Mouse (Mus musculus) kidney, embryonic 16.5 days (tissue): ENCODE results near the gene Tmem100. TPM values are rescaled to one million over a fixed set of nuclear protein-coding genes. Genes with fewer than 3 reads are reported as not detected.

ENCODE experiments used
- ATAC-seq: fragments of 200-750 bp; cut with Nextera tagmentation; 2 replicates; pipeline ENCODE4 v1.8.0; 2017; ENCODE audit warnings: moderate TSS enrichment; ENCODE audit not compliant: low FRiP score, low TSS enrichment
- H3K27ac ChIP-seq: fragments of 300-500 bp; sonication (generic); 2 replicates; pipeline ENCODE4 v1.5.1; 2014; ENCODE audit warnings: low read length
- H3K27me3 ChIP-seq: fragments of 300-500 bp; sonication (generic); 2 replicates; pipeline ENCODE4 v1.6.1; 2014; ENCODE audit warnings: low read length, control low read depth, mixed read lengths; ENCODE audit not compliant: insufficient read depth
- H3K36me3 ChIP-seq: fragments of 300-500 bp; sonication (generic); 2 replicates; pipeline ENCODE4 v1.6.1; 2014; ENCODE audit warnings: low read length, control low read depth, mixed read lengths; ENCODE audit not compliant: insufficient read depth
- H3K4me1 ChIP-seq: fragments of 300-500 bp; sonication (generic); 2 replicates; pipeline ENCODE4 v1.6.1; 2014; ENCODE audit warnings: low read length, control low read depth, mixed read lengths; ENCODE audit not compliant: insufficient read depth
- H3K4me2 ChIP-seq: fragments of 300-500 bp; sonication (generic); replicated peaks from 2 replicates; pipeline ENCODE4 v1.6.1; 2014; ENCODE audit warnings: low read depth, low read length
- H3K4me3 ChIP-seq: fragments of 300-500 bp; sonication (generic); 2 replicates; pipeline ENCODE4 v1.5.1; 2014; ENCODE audit warnings: mild to moderate bottlenecking, low read length
- H3K9ac ChIP-seq: fragments of 300-500 bp; sonication (generic); replicated peaks from 2 replicates; pipeline ENCODE4 v1.6.1; 2014; ENCODE audit warnings: low read length
- H3K9me3 ChIP-seq: fragments of 300-500 bp; sonication (generic); 2 replicates; pipeline ENCODE4 v1.6.1; 2016; ENCODE audit warnings: low read length, control low read depth
- WGBS: fragments of 180-500 bp; shearing (Covaris S2); extraction: QIAGEN DNeasy Blood & Tissue Kit; methylation state at CpG from one replicate; pipeline ENCODE4 v1.1.7; 2014; 5-methylcytosine and 5-hydroxymethylcytosine counted together
- polyA plus RNA-seq: library from polyadenylated mRNA; unstranded; fragments of >200 nt; fragmentation: Nextera tagmentation; extraction: Ambion mirVana; gene quantifications from 2 replicates; pipeline ENCODE4 v1.2.1, GENCODE M21; 2015

Gene Tmem100
- polyA plus RNA-seq, 1 experiment from 2014 or later: 20.8 TPM

DNA sequence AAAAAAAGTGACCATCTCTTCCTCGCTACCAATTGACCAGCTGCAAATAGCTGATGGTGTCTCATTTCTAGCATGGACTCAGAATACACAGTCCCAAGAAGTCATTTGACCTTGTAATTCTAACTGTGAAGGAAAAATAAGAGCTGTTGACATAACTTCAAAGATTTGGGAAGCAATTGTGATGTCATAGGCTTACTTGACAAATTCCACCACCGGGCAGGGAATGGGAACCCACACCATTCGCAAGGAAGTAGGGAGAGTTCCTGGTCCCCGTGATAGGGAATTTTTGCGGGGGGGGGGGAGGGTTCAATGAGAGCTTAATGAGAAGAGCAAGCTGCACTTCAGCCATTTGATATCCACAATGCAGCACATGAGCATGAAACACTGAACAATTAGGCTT is 43.1 kb downstream of the Tmem100 start:
- no peak overlapping the region for H3K9ac ChIP-seq
- H3K9me3 ChIP-seq: no peaks in the 10 kb centered on the region
- no peaks in the 10 kb centered on the region for H3K36me3 ChIP-seq
- no peaks in the 10 kb centered on the region for H3K27me3 ChIP-seq
- no peak overlapping the region for H3K4me2 ChIP-seq
- WGBS: 23% methylated on average over 5 of the region's 5 CpGs
- no peak for ATAC-seq
- no peak overlapping the region for H3K27ac ChIP-seq
- H3K4me3 ChIP-seq: no peak overlapping the region
- H3K4me1 ChIP-seq: no peaks in the 10 kb centered on the region

- Histone ChIP-seq H3K4me1 (no peaks in the 10 kb centered on the region), H3K27ac (no peak overlapping the region), H3K4me3 (no peak overlapping the region), H3K9ac (no peak overlapping the region), H3K36me3 (no peaks in the 10 kb centered on the region), H3K27me3 (no peaks in the 10 kb centered on the region), H3K9me3 (no peaks in the 10 kb centered on the region), H3K4me2 (no peak overlapping the region)
- 88% methylated on average over 3 of the region's 3 CpGs for WGBS
- ATAC-seq: no peak
Observed at GRCm38 (mm10) chr11:90076666-90077065, 46.5 kb downstream of the Tmem100 start.

DNA sequence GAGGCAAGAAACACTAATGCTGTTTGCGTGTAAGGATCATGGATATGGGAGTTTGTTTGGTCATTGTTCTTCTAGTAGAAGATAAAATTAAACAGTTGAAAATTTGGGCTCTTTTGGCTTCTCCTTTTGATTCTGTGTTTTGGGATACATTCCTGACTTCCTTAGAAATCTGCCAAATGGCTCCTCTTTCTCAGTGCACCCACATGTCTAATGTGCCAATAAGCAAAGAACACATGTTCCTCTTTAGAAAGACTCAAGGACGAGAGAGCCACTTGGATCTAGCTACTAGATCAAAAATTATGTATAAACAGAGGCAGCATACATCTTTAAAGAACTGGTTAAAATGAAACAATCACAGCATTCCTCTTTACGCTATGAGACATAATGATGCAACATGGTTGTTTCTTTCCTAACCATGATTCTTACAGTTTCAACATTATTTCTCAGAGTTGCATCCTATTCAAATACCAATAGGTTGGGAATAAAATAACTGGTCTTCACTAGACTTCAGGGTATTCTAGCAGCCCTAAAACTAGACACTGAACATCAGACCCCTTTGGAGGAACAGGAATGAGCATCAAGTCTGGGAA is 50.6 kb downstream of the Tmem100 start:
- Histone ChIP-seq H3K4me1 (no peaks in the 10 kb centered on the region), H3K4me2 (no peak overlapping the region), H3K9me3 (no peaks in the 10 kb centered on the region), H3K9ac (no peak overlapping the region), H3K27me3 (no peaks in the 10 kb centered on the region), H3K4me3 (no peak overlapping the region), H3K36me3 (no peaks in the 10 kb centered on the region), H3K27ac (no peak overlapping the region)
- no peak for ATAC-seq
- 93% methylated on average over 3 of the region's 3 CpGs for whole genome bisulfite sequencing

DNA sequence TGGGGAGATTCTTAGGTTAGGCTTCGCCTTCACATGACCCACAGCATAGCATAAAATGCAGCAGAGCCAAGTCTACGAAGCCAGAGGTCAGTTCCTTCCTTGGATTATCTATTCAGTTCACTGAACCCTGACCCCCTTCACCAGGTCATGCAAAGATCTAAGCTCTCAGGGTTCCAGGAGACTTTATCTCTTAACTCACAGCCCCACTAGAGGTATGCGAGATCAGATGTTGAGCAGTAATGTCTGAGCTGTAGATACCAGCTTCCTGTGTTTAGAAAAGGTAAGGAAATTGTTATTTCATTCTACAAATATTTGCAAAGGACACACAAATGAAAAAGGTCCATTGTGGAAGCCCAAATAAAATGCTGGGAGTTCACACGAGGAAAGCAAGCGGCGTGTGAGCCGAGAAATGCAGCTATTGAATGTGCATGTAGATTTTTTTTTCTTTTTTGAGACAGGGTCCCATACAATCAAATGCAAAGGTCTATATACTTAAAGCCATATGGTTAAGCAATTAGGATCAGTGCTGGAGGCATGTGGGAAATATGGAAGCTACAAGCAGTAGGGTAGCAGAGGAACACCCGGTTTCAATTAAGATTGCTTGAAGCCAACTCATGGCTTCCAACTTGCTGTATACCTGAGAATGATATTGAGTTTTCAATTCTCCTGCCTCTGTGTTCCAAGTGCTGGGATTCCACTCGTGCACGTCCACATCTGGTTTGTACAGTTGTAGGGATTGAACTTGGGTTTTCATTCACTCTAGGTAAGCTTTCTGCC is 51.9 kb downstream of the Tmem100 start:
- H3K9ac ChIP-seq: no peak overlapping the region
- 89% methylated on average over 10 of the region's 10 CpGs for WGBS
- no peak overlapping the region for H3K4me2 ChIP-seq
- H3K36me3 ChIP-seq: no peaks in the 10 kb centered on the region
- H3K4me1 ChIP-seq: no peaks in the 10 kb centered on the region
- no peak for ATAC-seq
- no peak overlapping the region for H3K4me3 ChIP-seq
- no peaks in the 10 kb centered on the region for H3K9me3 ChIP-seq
- no peak overlapping the region for H3K27ac ChIP-seq
- H3K27me3 ChIP-seq: no peaks in the 10 kb centered on the region

DNA sequence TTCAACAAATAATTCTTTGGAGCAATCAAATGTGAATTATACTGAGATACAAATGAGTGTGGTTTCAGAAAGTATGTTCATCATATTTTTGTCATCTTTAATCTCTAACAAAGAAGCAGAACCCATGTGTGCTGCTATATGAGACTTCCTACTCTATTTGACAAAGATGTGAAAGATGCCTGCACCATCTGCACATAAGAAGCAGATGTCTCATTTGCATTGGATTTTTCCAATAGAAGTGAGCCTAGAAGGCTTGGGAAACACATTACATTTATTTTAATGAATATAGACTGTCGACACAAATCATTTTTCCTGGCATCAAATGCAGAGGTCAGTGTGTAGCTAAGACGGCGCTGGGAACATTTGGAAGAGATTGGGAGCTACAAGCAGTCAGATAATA is 52.9 kb downstream of the Tmem100 start:
- 83% methylated on average over 3 of the region's 3 CpGs for WGBS
- no peaks in the 10 kb centered on the region for H3K27me3 ChIP-seq
- no peak overlapping the region for H3K27ac ChIP-seq
- H3K4me3 ChIP-seq: no peak overlapping the region
- no peaks in the 10 kb centered on the region for H3K4me1 ChIP-seq
- no peak overlapping the region for H3K9ac ChIP-seq
- no peak overlapping the region for H3K4me2 ChIP-seq
- no peaks in the 10 kb centered on the region for H3K36me3 ChIP-seq
- ATAC-seq: no peak
- no peaks in the 10 kb centered on the region for H3K9me3 ChIP-seq

DNA sequence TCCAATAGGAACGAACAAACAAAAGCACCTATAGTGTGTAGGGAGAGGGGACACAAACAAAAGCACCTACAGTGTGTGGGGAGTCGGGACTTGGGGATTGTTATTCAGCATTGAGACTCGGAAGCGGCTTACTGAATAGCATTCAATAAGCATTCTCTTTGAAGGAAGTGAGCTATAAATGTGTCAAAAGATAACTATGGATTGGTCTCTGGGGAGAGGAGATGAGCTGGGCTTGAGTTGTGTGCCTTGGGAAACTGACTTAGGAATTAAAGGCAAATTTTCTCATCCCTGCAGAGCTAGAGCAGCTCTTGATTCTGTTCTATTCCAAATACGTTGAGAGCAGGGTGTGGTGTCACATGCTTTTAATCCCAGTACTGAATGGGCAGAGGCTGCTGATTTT is 54.0 kb downstream of the Tmem100 start:
- Histone ChIP-seq H3K27me3 (no peaks in the 10 kb centered on the region), H3K4me2 (no peak overlapping the region), H3K27ac (no peak overlapping the region), H3K9ac (no peak overlapping the region), H3K4me3 (no peak overlapping the region), H3K9me3 (no peaks in the 10 kb centered on the region), H3K36me3 (no peaks in the 10 kb centered on the region), H3K4me1 (no peaks in the 10 kb centered on the region)
- WGBS: 47% methylated on average over 5 of the region's 5 CpGs
- no peak for ATAC-seq

Other genes with a start within 250 kb of the Tmem100 start
- gene Pctp, start 27.5 kb upstream of the Tmem100 start, polyA plus RNA-seq: 14.3 and 15.8 TPM in 2 replicates
- gene Gm45716, start 157.3 kb downstream of the Tmem100 start, polyA plus RNA-seq: 5.8 and 6.7 TPM in 2 replicates
- 36.1 and 37.3 TPM in 2 replicates for gene Mmd, start 219.1 kb downstream of the Tmem100 start, polyA plus RNA-seq